Mouse (Mus musculus): ENCODE data around the gene Rps6ka3.

DNA sequence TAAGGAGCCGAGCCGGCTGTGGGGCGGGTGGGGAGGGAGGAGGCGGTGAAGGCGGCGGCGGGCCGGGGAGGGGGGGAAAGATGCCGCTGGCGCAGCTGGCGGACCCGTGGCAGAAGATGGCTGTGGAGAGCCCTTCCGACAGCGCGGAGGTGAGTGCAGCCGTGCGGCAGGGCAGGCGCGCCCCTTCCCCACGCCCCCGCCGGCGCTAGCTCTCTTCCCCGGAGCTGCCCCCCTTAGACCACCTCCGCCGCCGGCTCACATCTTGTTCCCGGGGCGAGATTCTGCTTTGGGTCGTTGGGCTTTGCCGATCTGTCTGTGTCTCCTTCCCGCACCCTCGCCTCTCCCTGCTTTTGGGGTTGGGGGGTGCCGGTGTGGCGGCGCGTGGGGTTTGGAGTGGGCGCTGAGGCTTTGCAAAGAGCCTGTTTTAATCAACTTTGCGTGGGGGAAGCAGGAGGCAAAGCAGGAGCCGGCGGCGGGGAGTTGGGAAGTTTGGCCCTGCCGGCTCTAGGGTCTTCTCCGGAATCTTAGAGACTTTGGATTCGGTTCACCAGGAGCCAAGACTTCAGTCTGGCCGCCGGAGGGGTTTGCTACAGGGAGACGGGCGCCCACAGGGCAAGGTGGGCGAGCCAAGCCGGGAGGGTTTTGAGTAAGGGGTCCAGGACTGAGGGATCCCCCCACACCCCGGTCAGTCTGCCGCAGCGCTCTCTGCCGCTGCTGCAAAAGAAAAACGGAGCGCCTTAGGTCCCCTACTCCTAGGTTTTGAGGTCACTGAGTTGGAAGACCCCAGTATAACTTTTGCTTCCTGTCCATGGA lies 46.1 kb downstream of the Rps6ka3 start:
- TF ChIP-seq CTCF (IDR thresholded peaks at IDR 0.05; ENCODE audit: low read depth, low read length) (no peak), GATA1 (IDR thresholded peaks at IDR 0.05; ENCODE audit: borderline replicate concordance, low read length) (no peak)
